Mouse (Mus musculus) heart, postnatal 0 days (tissue): Measurements from ENCODE around the gene Taf6. TPM values are rescaled to one million over a fixed set of nuclear protein-coding genes. Genes with fewer than 3 reads are reported as not detected.

Experiments
- ATAC-seq: fragments of 200-750 bp; cut with Nextera tagmentation; 2 replicates; pipeline ENCODE4 v1.8.0; 2017; ENCODE audit warnings: low read depth, moderate number of reproducible peaks, moderate library complexity; ENCODE audit not compliant: insufficient read depth
- DNase-seq: peaks from one replicate; pipeline ENCODE4 v3.0.0-alpha.2; 2016; ENCODE audit warnings: low spot score
- H3K27ac ChIP-seq: fragments of 300-500 bp; sonication (generic); 2 replicates; pipeline ENCODE4 v1.5.1; 2014; ENCODE audit warnings: low read depth, mild to moderate bottlenecking
- H3K27me3 ChIP-seq: fragments of 300-500 bp; sonication (generic); 2 replicates; pipeline ENCODE4 v1.6.1; 2014; ENCODE audit warnings: low read length, mixed read lengths; ENCODE audit not compliant: control insufficient read depth, insufficient read depth
- H3K36me3 ChIP-seq: fragments of 300-500 bp; sonication (generic); replicated peaks from 2 replicates; pipeline ENCODE4 v1.6.1; 2014; ENCODE audit warnings: low read length, mixed read lengths; ENCODE audit not compliant: control insufficient read depth, insufficient read depth
- H3K4me1 ChIP-seq: fragments of 300-500 bp; sonication (generic); 2 replicates; pipeline ENCODE4 v1.6.1; 2014; ENCODE audit warnings: antibody characterized with exemption; ENCODE audit not compliant: control insufficient read depth, insufficient read depth
- H3K4me2 ChIP-seq: fragments of 300-500 bp; sonication (generic); 2 replicates; pipeline ENCODE4 v1.6.1; 2014; ENCODE audit warnings: low read depth, mild to moderate bottlenecking, low read length, moderate library complexity
- H3K4me3 ChIP-seq: fragments of 300-500 bp; sonication (generic); 2 replicates; pipeline ENCODE4 v1.5.1; 2014; ENCODE audit warnings: low read depth, low read length
- H3K9ac ChIP-seq: fragments of 300-500 bp; sonication (generic); replicated peaks from 2 replicates; pipeline ENCODE4 v1.6.1; 2014; ENCODE audit warnings: low read depth, low read length, mixed read lengths
- H3K9me3 ChIP-seq: fragments of 300-500 bp; sonication (generic); replicated peaks from 2 replicates; pipeline ENCODE4 v1.6.1; 2016; ENCODE audit warnings: low read length; ENCODE audit not compliant: control insufficient read depth
- CTCF ChIP-seq: IDR thresholded peaks from 2 replicates; pipeline ENCODE4 v1.5.1; 2016; ENCODE audit warnings: antibody characterized with exemption, control low read depth, low read depth
- EP300 ChIP-seq: IDR thresholded peaks from 2 replicates; pipeline ENCODE4 v1.6.1; 2016; ENCODE audit warnings: antibody characterized with exemption, low read depth
- WGBS: fragments of 180-500 bp; shearing (Covaris S2); extraction: QIAGEN DNeasy Blood & Tissue Kit; methylation state at CpG from one replicate; pipeline ENCODE4 v1.1.7; 2014; 5-methylcytosine and 5-hydroxymethylcytosine counted together
- polyA plus RNA-seq: library from polyadenylated mRNA; unstranded; fragments of >200 nt; fragmentation: Nextera tagmentation; extraction: Ambion mirVana; gene quantifications from 2 replicates; pipeline ENCODE4 v1.2.1, GENCODE M21; 2015
- total RNA-seq: library from RNA; depleted of rRNA; stranded (reverse); fragments of >200 nt; gene quantifications from 2 replicates; pipeline ENCODE4 v1.2.3, GENCODE M21; 2014; ENCODE audit warnings: low replicate concordance

The Taf6 gene
- total and polyA plus RNA-seq, 2 experiments from 2014 or later = 33.4 to 52.8 TPM

GRCm38 (mm10) chr5:138160224-138160762 is 27.0 kb downstream of the Taf6 start:
- peak overlapping the region; percentile 65 for H3K27ac ChIP-seq
- TF ChIP-seq EP300 (no peak), CTCF (no peak)
- H3K36me3 ChIP-seq = peaks cover 30% of the 10 kb centered on the region
- peak overlapping the region; percentile 89 for H3K4me3 ChIP-seq
- H3K27me3 ChIP-seq = no peaks in the 10 kb centered on the region
- 0 out of 2 replicates have a peak overlapping the region, but pooled peaks have one; percentile 86 for H3K9ac ChIP-seq
- no peaks in the 10 kb centered on the region for H3K9me3 ChIP-seq
- peak overlapping the region; percentile 93 for H3K4me2 ChIP-seq
- peaks cover 6% of the 10 kb centered on the region; the same call in 1 of the 2 replicates for H3K4me1 ChIP-seq
- DNase-seq (no peak), ATAC-seq (no peak)
- 65% methylated on average over 7 of the region's 7 CpGs for WGBS

DNA sequence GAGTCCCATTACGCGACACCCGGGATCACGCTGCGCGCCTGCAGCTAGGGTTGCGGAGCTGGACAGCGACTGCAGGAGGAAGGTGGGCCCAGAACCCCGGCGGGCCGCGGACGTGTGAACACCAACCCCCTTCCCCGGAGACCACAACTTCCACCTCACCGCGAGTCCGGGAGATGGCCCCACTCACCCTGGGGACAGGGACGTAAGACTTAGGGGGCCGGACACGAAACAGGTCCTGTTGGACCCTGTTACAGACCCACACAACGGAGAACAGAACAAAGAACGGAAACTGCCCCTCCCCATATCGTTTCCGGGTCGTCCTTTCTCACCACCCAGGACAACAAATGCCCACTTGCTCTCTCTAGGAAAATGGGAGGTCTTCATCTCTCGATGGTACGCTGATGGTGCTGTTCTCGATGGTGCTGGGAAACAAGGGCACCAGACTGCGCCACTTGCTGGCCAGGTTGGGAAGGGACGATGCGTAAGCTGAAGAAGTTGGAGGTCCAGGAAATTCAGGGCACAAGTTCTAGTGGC is 31.7 kb downstream of the Taf6 start, which contains the start of gene Zfp113:
Gene Zfp113 (minus strand): TSS at position 302 of the 534 bp plus-strand sequence.
- ATAC-seq = peak; percentile 98
- TF ChIP-seq CTCF (peak; percentile 94), EP300 (peak; percentile 70)

DNA sequence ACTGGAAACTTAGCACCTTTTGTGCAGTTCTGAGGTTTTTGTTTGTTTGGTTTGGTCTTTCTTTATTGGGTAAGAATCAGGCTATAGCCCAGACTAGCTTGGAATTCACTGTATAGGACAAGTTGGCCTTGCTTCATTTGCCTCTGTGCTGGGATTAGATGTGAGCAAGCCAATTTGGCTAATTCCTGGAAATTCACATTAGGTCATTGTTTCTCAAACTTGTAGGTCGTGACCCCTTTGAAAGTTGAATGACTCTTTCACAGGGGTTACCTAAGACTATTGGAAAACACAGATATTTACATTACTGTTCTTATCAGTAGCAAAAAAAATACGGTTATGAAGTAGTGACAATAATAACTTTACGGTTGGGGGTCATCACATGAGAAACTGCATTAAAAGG is 32.9 kb downstream of the Taf6 start:
- Histone ChIP-seq H3K4me1 (peaks cover 8% of the 10 kb centered on the region), H3K4me3 (peak overlapping the region; percentile 80; the same call in 1 of the 2 replicates), H3K27ac (no peak overlapping the region), H3K36me3 (peaks cover 27% of the 10 kb centered on the region), H3K27me3 (no peaks in the 10 kb centered on the region), H3K9me3 (no peaks in the 10 kb centered on the region), H3K4me2 (peak overlapping the region; percentile 70), H3K9ac (no peak overlapping the region)
- 61% methylated on average over 3 of the region's 3 CpGs for WGBS
- ATAC-seq (no peak), DNase-seq (no peak)
- TF ChIP-seq CTCF (no peak), EP300 (no peak)

More for the DNA sequence above, 31.7 kb downstream of the Taf6 start, which contains the start of gene Zfp113:
- Histone ChIP-seq H3K27ac (peak within 1 kb of the TSS; percentile 93), H3K4me1 (peaks cover 8% of the 10 kb centered on the region), H3K4me2 (peak within 1 kb of the TSS; percentile 70), H3K4me3 (peak within 1 kb of the TSS; percentile 80), H3K27me3 (no peaks in the 10 kb centered on the region), H3K9ac (peak within 1 kb of the TSS; percentile 88), H3K9me3 (no peaks in the 10 kb centered on the region), H3K36me3 (peaks cover 23% of the 10 kb centered on the region)
- peak; percentile 97 for DNase-seq
- WGBS = 0% methylated on average over 31 of the region's 31 CpGs

DNA sequence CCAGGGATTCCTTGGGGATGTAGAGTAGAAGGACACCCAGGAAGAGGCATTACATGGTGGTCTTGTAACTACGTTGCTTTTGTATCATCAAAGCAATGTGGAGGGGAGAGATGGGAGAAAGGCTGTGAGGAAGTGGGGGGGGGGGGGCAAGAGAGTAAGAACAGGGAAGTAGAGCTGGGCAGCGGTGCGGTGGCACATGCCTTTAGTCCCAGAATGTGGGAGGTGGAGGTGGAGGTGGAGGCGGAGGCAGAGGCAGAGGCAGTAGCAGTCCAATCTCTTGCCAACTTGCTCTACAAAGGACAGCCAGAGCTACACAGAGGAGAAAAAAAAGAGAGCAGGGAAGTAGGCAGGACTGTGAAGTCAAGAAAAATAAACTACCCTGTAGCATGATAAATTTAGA is 48.7 kb downstream of the Taf6 start:
- Histone ChIP-seq H3K9me3 (no peaks in the 10 kb centered on the region), H3K4me1 (no peaks in the 10 kb centered on the region), H3K4me2 (no peak overlapping the region), H3K36me3 (peaks cover 31% of the 10 kb centered on the region), H3K9ac (no peak overlapping the region), H3K27me3 (no peaks in the 10 kb centered on the region), H3K27ac (no peak overlapping the region), H3K4me3 (no peak overlapping the region)
- no peak for TF ChIP-seq EP300
- no peak for TF ChIP-seq CTCF
- DNase-seq (no peak), ATAC-seq (no peak)
- WGBS = 52% methylated on average over 4 of the region's 4 CpGs

- no peak overlapping the region for H3K4me2 ChIP-seq
- no peak for TF ChIP-seq EP300
- peak; percentile 68 for TF ChIP-seq CTCF
- H3K9me3 ChIP-seq = no peaks in the 10 kb centered on the region
- no peak overlapping the region for H3K4me3 ChIP-seq
- WGBS = 55% methylated on average over 8 of the region's 8 CpGs
- H3K36me3 ChIP-seq = peaks cover 32% of the 10 kb centered on the region
- DNase-seq (peak; percentile 70), ATAC-seq (peak; percentile 51; the same call in 1 of the 2 replicates)
- H3K9ac ChIP-seq = no peak overlapping the region
- H3K27ac ChIP-seq = no peak overlapping the region
- no peaks in the 10 kb centered on the region for H3K27me3 ChIP-seq
- H3K4me1 ChIP-seq = no peaks in the 10 kb centered on the region
Measured at GRCm38 (mm10) chr5:138137935-138138549, 49.2 kb downstream of the Taf6 start.
